Mouse (Mus musculus): ENCODE measurements around the gene Glt8d1.

DNA sequence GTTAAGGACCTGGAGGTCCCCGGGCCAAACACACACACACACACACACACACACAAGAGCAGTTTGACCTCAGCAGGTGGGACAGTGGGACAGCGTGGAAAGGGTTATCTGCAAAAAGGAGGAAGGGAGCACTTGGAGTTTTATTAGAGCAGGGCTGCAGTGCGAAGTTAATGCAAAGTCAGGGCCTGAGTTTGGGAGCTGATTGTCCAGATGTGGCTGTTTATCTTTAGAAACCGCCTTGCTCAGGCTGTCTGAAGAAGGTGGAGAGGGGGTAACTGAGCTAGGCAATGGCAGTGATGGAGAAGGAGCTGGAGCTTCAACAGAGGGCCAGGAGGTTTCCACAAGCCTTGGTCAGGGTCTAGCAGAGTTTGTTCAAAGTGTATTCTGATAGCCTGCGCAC, 5.6 kb downstream of the Glt8d1 start:
- no peak for TF ChIP-seq CTCF (IDR thresholded peaks at IDR 0.05; ENCODE audit: control insufficient read depth, insufficient read depth, low read length)
- TF ChIP-seq POLR2A (IDR thresholded peaks at IDR 0.05; ENCODE audit: borderline replicate concordance, control insufficient read depth, low read depth, low read length) = no peak

Measured in bone marrow, adult 2 months (tissue).